Mouse (Mus musculus): ENCODE measurements around the gene Ccn6.
A peak's percentile ranks its signal among the peaks of the same experiment; 100 is the strongest.
"Not testable (repeated sequence)": the region's sequence is repeated elsewhere in the genome, so short reads cannot be mapped to it uniquely, and the experiment has no call there.

Gene Ccn6

DNA sequence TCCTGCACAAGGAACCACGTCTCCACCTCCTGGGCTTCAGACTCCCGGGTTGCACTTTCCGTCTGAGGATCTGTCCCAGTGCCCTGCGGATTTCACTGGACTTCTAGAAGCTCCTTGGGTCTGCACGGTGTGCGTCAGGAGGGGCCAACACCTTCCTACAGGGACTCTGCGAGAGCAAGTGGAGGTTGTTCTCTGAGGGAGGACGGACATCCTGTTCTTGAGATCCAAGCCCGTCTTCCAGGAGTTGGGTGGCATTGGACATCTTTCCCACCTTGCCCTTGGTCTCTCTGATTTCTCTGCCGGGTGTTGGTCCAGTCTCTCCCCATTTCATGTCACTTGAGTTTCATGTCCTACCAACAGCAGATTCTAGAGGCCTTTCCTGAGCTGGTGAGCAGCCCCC lies at the start of gene Ccn6:
TSS of gene Ccn6 (minus strand) at position 101 of the 400 bp plus-strand sequence.
- DNase-seq (ENCODE audit: low spot score in 2 of 2), result no peak

DNA sequence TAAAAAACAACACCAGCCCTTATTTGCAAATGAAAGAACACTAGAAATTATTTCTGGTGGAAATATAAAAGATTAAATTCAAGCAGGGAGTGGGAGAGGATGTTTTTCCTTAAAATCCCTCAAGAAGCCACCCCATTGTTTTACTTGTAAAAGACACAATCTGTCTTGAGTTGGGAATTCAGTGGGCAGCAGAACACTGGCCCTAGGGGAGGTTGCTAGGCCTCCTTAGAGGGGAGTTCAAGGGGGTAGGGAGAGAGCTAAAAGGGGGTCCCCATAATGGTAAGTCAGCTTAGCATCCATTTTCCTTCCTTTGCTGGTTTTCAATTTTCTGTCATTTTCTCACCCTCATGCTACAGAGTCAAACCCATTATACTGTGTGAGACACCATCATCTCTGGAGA lies 46.4 kb upstream of the Ccn6 start:
- no peak for DNase-seq (ENCODE audit: low spot score in 2 of 2)

DNA sequence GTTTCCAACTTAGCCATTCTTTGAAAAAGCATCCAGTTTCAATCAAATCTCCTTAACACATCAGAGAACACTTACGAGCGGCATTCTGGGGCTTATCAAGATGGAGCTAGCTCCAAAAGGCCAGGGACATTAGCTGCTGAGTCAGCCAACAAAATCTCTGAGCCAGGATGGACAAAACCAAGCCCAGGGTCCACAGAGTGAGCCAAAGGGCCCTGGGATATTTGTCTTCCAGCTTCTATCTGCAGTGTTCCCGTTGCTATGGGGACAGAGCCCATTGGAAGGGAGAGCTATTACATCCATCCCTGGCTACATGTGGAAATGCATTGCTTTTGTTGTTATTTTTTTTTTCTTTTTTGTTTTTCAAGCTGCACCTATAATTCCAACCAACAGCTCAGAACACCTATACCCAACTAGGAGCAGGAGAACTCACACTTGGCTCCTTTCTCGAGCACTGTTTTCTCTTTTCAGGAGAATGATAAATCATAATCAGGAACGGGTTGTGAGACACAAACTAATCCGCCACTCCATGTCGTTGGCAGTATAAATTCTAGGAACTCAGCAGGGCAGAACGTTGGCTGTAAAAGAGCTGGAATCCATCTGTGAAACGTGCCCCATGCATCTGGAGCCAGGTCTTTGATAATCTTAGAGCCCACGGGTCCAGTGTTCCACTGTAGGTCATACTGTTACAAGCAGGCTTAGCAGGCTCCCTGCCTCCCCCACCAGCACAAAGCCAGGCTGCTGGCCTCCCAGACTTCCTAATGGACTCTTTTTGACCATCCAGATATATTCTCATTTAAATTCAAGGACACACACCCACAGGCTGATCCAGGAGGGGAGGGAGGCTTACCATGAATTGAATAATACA lies 45.8 kb upstream of the Ccn6 start:
- DNase-seq (ENCODE audit: low spot score in 2 of 2), result no peak

DNA sequence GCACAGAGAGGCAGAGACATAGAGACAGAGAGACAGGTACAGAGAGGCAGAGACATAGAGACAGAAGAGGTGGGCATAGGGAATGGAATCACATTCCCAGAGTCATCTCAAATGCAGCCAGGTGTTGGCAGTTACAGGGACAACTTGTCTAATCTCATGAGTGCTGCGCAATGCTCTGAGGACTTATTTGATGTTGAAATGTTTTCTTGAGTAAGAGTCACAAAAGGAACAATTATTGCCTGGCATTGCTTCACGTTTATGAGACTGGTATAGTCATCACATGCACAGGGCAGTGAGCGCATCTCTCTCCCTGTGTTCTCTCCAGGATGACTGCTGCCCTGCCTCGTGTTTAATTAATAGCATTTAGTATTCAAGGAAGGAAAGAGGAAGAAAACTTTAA lies 45.1 kb upstream of the Ccn6 start:
- DNase-seq (ENCODE audit: low spot score in 2 of 2), result no peak

DNA sequence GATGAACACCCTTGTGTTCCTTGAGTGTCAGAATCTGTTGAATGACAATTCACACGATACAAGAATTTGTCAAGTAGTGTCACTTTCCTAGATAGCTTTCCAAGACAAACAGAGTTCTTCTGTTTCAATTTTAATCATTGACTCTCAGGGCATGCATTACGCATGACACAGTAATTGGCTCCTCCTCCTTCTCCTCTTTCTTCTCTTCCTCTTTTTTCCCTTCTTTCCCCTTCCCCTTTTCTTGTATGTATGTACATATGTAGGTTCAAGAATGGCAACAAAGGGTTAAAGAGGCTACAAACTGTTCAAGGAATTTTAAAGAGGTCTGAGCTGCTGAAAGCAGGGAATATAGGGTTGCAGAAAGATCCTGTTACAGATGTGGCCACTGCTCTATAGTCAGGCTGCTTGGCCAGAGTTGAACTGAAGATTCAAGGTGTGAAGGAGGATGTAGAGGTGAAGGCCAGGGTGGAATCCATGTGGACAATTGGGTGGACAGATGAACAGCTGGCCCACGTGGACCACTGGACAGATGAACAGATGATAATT lies 43.8 kb upstream of the Ccn6 start:
- DNase-seq (ENCODE audit: low spot score in 2 of 2), result no peak

DNA sequence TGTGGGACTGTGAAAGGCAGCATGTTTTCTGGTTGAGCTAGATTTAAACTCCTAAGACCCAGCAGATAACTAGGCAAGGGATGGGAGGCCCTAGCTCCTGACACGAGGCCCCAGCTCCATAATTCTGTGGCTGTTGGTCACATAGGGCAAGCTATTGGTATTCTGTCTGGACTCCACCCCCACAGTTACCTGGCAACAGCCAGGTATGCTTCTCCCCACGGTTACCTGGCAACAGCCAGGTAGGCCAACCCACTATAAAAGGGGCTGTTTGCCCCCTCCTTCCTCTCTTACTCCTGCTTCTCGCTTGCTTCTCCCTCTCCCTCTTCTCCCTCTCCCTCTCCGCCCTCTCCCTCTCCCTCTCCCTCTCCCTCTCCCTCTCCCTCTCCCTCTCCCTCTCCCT lies 38.9 kb upstream of the Ccn6 start:
- no peak for DNase-seq (ENCODE audit: low spot score in 2 of 2)

DNA sequence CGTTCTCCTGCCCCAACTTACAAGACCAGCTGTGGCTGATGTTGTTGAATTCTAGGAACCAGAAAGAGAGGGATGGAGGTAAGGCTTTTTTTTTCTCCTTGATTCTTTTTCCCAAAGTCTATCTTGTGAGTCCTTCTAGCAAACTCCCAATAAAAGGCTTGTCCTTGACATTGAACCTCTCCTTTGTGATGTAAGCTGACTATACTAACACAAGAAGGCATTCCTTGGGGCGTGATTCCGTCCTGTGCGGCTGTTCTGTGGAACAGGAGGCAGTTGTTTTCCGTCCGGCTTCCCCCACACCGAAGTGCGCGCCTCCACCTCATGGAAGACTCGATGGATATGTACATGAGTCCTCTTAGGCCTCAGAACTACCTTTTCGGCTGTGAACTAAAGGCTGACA lies 34.6 kb upstream of the Ccn6 start:
- DNase-seq (ENCODE audit: low spot score in 2 of 2), result not testable (repeated sequence)

DNA sequence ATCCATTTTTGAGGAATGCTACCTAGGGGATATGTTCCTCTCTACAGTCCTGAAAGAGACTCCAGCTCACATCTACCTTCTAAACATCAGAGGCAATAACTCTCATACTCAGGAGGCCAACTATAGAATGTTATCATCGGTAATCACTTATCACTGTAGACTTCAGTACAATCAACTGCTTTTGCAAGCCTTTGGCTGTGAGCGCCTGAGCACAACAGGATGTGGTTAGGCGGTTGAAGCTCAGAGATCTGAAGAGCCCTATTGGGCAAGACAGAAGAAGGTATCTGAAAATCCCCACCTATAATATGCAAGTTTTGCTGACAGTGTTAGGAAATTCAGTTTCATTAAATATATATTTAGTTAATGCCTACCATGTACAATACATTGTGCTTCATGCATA lies 29.1 kb upstream of the Ccn6 start:
- no peak for DNase-seq (ENCODE audit: low spot score in 2 of 2)

DNA sequence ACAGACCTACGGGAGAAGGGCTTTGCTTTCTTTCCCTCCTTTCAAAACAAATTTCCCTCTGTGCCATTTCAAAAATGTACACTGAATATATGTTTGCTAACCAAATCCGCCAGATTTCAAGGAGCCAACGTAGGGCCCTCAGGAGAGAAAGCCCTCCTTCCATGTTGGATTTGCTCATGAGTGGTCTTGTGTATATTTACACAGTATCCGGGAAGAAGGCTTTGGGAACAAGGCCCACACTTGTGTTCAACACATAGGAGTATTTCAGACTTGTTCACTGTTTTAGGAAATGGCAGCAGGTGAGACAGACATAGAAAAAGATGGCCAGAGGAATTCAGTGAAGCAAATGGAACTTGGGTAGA lies 21.9 kb upstream of the Ccn6 start:
- no peak for DNase-seq (ENCODE audit: low spot score in 2 of 2)

DNA sequence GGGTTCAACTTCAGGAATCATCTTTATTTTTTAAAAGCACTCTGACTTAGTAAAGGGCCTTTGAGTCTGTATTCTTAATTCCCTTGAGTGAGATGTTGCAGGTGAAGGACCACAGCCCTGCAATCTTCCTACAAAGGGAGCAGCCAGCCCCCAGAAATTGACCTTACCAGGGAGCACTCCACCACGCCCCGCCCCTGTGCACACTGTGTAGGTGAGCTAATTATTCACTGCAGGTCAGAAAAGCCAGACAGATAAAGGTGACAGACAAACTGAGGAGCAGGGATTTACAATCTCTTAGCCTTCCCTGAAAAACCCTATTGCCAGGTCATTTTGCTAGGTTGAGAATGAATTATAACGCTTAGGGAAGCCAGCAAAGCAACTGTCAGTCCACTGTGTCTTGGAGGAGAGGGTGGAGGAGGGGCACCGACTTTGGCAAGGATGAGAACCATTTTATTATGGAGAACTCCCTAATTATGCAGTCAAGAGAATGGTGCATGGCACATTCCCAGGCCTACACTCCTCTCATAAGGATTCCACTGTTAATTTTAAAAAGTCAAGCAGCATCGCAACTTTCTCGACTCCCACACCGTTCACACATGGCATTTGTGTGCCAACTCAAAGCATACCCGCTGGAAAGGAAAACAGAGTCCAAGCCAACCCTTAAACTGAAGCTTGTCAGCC lies 21.4 kb upstream of the Ccn6 start:
- peak; percentile 73 to 77 for DNase-seq (ENCODE audit: low spot score in 2 of 2)

DNA sequence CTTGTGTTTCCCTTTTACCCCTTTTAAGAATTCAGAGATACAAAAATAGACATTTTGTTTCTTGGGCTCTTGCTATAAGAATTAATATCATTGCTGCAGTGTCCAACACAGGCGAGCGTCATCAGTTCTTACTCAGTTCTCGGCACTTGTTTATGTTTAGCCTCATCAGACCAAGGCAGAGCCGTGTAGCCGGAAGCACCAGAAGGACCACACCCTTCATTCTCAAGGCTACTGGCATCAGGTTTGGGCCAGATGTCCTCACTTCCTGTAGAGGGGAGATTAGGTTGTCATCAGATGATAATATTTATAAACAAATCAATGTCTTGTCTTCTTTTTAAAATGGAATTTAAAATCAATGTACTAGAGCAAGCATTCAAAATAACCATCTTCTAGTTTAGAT lies 13.4 kb upstream of the Ccn6 start:
- no peak for DNase-seq (ENCODE audit: low spot score in 2 of 2)

DNA sequence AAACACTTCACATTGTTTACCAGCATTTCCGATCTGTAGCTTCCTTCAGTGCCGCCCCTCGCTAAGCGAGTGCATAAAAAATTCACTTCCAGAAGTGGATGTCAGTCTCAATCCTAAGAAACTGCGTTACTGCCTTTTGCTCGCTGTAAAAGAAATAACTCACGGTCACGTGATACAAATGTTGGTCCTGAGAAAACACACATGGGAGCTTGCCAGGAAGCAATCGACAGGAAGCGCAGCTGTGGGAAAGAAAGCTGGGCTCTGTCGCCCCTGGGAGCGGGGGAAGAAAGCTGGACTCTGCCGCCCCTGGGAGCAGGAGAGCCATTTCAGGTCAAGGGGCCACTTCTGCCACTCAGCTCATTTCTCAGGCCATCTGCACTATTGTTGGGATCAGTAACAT lies 9.5 kb upstream of the Ccn6 start:
- no peak for DNase-seq (ENCODE audit: low spot score in 2 of 2)

DNA sequence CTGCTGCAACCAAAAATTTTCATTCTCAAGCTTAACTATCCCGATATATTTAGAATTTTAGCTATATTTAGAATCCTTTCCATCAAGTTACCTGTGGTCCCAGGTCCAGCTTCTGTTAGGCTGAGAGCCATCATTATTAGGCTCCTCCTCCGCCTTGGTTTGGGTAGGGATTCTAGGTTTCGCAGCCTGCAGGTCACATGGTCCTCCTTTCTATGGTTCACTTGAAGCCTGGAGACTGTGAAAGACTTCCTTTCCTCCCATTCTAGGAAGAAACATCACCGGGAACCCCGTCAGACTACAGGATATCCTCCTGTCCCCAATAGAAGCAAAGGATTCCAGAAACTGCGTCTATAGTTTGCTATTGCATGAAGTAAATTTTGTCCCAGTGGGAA lies 8.9 kb upstream of the Ccn6 start:
- DNase-seq (ENCODE audit: low spot score in 2 of 2), result no peak

DNA sequence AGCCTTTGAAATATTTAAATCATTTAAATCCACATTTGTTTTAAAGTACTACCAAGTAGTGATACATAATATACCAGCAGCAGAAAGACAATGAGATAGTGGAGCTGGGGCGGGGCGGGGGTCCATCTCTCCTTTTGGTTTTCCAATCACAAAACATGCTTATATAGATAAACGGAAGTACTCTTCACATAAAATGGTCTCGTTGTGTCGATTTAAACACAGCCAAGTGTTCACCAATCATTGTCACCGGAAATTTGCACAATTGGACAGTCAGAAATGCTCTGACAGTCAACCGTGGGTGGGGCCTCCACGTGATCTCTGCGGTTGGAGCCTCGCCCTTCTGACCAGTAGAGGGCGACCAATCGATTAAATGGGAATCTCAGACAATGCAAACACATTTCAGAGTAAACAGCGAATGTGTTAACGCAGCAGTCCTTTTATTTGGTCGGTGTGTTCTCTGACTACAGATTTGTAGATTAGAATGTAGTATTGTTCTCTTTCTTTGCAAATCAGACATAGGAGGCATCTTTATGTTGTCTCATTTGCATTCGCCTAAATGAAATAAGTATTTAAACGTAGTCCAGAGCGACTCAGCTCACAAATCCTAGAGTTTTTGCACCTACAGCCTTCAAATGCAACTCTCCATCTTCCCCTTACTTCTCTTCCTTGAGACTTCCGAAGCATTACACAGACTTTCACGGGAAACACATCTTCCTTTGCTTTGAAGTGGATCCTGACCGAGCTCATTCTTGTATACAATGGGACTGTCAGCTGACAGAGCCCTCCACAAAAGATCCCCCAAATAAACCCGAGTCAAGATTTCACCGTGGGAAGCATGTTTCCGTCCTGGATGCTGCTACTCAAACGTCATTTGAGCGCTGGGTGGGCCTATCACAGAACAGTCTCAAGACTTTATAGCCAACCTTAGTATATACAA lies 8.3 kb upstream of the Ccn6 start:
- peak; percentile 92 for DNase-seq (ENCODE audit: low spot score in 2 of 2)

DNA sequence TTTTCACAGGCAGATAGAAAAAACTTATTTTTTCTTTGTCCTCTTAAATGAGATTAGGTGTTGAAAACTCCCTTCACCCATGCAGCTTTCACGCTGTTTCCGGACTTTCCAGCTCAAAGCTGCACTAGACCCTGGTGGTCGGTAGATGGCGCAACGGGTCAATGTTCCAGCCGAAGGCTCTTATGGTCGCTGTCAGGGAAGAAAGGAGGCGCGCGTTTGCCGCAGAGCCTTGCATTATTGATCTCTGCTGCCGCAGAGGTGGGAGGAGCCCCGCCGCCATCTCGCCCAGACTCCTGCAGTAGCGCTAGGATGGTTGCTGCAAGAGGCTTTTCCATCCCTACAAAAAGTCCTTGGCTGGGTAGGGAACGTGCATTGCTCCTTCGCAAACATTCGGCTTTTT lies 7.5 kb upstream of the Ccn6 start:
- DNase-seq (ENCODE audit: low spot score in 2 of 2), result peak; percentile 95 to 97

DNA sequence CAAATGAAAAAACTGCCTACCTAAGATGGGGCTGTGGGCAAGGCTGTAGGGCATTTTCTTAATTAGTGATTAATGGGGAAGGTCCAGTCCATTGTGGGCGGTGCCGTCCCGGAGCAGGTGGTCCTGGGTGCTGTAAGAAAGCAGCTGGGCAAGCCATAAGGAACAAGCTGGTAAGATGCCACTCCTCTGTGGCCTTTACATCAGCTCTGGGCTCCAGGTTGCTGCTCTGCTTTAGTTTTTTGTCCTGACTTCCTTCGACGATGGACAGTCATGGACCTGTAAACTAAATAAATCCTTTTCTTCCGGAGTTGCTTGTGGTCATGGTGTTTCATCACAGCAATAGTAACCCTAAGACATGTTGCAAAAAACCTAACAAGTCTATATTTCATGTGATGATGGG lies 7.1 kb upstream of the Ccn6 start:
- no peak for DNase-seq (ENCODE audit: low spot score in 2 of 2)

DNA sequence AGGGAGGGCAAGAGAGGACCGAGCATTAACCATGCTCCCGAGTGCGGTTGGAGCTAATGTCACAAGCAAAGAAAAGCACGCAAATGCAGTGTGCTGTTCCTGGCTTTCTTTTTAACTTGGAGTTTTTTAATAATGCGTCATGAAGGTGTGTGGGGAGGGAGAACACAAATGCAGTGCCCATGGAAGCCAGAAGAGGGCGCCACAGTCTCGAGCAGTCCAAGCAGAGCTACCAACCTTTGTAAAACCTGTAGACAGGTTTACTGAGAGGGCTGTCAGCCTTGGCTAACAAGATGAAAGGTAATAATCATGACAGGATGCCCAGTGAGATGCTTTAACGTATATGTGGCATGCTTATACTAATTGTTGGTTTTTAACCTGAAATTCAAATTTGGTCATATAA lies 6.6 kb upstream of the Ccn6 start:
- peak; percentile 83 to 84 for DNase-seq (ENCODE audit: low spot score in 2 of 2)

DNA sequence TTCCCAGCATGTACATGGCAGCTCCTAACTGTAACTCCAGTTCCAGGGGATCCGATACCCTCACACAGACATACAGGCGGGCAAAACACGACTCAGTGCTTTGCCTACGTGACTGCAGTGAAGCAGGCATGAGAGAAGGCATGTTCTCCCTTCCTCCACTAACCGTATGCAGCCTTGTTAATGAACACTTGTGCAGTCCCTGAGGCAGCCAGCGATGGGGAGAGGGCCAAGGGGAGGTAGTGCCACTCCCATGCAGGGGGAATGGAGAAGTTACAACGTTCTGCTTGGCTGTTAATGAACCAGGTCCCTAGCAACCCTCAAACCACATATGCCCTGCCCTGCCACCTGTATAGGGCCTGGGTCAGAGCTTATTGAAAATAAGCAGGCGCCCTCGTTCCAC lies 6.0 kb upstream of the Ccn6 start:
- no peak for DNase-seq (ENCODE audit: low spot score in 2 of 2)

DNA sequence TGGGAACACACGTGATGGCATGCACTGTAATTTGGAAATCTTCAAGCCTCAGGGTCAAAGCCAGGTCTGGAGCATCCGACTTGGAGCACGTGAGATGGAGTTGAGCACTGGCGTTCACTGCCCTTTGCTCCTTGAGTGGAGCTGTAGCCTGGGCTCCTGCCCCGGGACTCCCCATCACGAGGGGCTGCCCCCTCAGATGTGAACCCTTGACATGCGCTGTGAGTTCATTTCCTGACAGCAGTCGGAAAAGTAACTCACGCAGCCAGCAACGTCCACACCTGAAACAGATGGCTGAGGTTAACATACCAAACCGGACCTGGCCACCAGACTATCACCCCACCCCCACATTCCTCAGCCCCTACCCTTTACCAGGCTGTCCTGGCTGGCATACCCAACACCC lies 4.0 kb upstream of the Ccn6 start:
- no peak for DNase-seq (ENCODE audit: low spot score in 2 of 2)

DNA sequence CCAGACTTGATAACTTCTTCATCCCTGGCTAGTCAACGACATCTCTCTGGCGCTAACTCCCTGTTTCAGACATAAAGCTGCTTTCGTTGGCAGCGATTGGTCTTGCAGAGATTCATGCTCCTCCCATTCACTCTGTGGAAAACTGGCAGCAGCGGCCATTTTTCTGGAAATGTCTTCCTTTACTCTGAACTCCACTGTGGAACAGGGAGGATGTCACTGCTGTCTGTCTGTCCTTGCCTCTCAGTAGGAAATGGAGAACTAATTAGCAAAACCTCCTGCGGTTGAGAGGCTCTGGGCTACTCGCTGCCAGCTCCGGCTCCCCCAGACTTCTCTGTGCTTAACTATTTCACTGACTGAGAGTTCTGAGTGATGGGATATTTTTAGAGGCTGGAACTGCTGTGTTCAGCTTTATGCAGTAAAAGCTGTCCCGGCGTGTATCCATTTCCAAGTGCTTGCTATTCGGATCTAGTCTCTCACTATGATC lies 2.1 kb upstream of the Ccn6 start:
- peak; percentile 64 to 74 for DNase-seq (ENCODE audit: low spot score in 2 of 2)

DNA sequence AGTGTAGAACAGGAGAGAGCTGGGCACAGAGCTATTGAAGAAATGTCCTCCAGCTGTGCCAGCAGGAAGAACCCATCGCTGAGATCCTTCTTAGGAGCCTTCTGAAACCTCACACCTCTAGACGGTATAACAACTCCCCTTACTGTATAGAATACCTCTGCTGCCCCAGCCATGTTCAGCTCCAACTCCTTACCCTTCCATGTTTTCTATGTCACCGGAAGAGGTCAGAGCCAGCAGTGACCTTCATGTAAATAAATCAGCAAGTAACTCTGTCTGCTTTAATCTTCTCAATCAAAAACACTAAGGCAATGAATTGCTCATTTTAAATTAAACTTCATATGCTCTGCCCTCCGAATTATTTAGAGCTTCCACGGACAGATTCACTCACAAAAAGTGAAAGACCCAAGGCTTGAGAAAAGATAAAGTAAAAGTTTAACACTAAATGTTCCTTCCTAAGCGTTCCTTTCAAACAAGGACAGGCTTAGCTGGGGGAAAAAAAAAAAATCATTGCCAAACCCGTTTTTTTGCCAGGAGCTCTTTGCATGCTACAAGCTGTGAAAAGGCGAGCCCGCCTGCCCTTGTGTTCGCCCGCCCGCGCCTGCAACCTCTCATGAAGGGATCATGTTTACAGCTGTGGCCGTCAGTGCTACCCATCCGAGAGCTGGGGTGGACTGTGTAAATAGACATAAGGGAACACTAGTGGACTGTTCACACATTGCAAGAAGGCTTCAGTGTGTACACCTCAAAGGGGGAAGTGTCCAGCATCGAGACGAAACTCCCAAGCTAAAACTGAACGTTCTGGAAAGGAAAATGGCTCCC lies 719 bp downstream of the Ccn6 start:
- no peak for DNase-seq (ENCODE audit: low spot score in 2 of 2)
